Mouse (Mus musculus) T-cell, adult 2 months (primary cell): Measurements from ENCODE around the gene Ccnk.

Source experiments
- DNase-seq: peaks from one replicate; pipeline ENCODE4 v3.0.0; 2022; ENCODE audit warnings: low spot score

Ccnk gene

GRCm38 (mm10) chr12:108179321-108180266 lies at the start of gene Ccnk:
Gene Ccnk, plus strand, starts transcription at chr12:108179579.
- DNase-seq, result peak; percentile 99

GRCm38 (mm10) chr12:108132450-108133070 lies 46.8 kb upstream of the Ccnk start:
- DNase-seq, result no peak

GRCm38 (mm10) chr12:108133181-108133580 lies 46.2 kb upstream of the Ccnk start:
- DNase-seq, result no peak

GRCm38 (mm10) chr12:108135610-108136208 lies 43.7 kb upstream of the Ccnk start:
- no peak for DNase-seq

- no peak for DNase-seq
Observed at GRCm38 (mm10) chr12:108143624-108144498, 35.5 kb upstream of the Ccnk start.

GRCm38 (mm10) chr12:108145198-108145597 lies 34.2 kb upstream of the Ccnk start:
- no peak for DNase-seq

- DNase-seq, result no peak
Observed at GRCm38 (mm10) chr12:108149764-108150163, 29.6 kb upstream of the Ccnk start.

- DNase-seq, result no peak
Observed at GRCm38 (mm10) chr12:108152743-108153142, 26.6 kb upstream of the Ccnk start.

- DNase-seq, result no peak
Observed at GRCm38 (mm10) chr12:108159863-108160262, 19.5 kb upstream of the Ccnk start.

- peak; percentile 16 for DNase-seq
Observed at GRCm38 (mm10) chr12:108162036-108162435, 17.3 kb upstream of the Ccnk start.

- no peak for DNase-seq
Observed at GRCm38 (mm10) chr12:108163706-108164105, 15.7 kb upstream of the Ccnk start.

- no peak for DNase-seq
Observed at GRCm38 (mm10) chr12:108168909-108169308, 10.5 kb upstream of the Ccnk start.

GRCm38 (mm10) chr12:108170467-108170866 lies 8.9 kb upstream of the Ccnk start:
- DNase-seq, result no peak

GRCm38 (mm10) chr12:108171336-108171735 lies 8.0 kb upstream of the Ccnk start:
- no peak for DNase-seq

- DNase-seq, result no peak
Observed at GRCm38 (mm10) chr12:108172639-108173038, 6.7 kb upstream of the Ccnk start.

- no peak for DNase-seq
Observed at GRCm38 (mm10) chr12:108174606-108175505, 4.5 kb upstream of the Ccnk start.

GRCm38 (mm10) chr12:108176366-108176765 lies 3.0 kb upstream of the Ccnk start:
- DNase-seq, result no peak

GRCm38 (mm10) chr12:108178331-108179245 lies 791 bp upstream of the Ccnk start:
- DNase-seq, result peak; percentile 70

GRCm38 (mm10) chr12:108179246-108179320 lies 296 bp upstream of the Ccnk start, which contains the start of gene Setd3:
Gene Setd3, minus strand, starts transcription at chr12:108179314.
- DNase-seq, result no peak

- DNase-seq, result no peak
Observed at GRCm38 (mm10) chr12:108181716-108182115, 2.3 kb downstream of the Ccnk start.
